Mouse (Mus musculus): ENCODE data around the gene Gpc3. TPM values are rescaled to one million over a fixed set of nuclear protein-coding genes. Genes with fewer than 3 reads are reported as not detected.
"Not testable (repeated sequence)": the region's sequence is repeated elsewhere in the genome, so short reads cannot be mapped to it uniquely, and the experiment has no call there.

The Gpc3 gene
- polyA plus RNA-seq, 1 experiment from 2014 or later = 58.4 TPM

DNA sequence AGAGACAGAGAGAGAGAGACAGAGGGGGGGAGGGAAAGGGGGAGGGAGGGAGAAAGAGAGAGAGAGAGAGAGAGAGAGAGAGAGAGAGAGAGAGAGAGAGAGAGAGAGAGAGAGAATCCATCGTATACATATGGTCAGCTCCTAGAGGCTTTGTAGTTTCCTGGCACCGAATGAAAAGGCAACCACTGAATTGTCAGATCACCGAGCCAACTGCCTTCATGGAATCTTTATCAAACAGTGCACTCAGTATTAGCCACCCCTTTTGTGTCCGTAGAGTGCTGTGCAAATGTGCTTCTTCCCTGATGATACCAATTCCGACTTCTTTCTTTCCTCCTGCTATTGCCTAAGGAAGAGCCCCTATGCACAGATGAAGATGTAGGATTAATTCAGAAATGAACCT, 246.9 kb downstream of the Gpc3 start:
- Histone ChIP-seq H3K36me3 (ENCODE audit: control insufficient read depth, insufficient read depth, low read length) (no peaks in the 10 kb centered on the region), H3K9ac (replicated peaks; ENCODE audit: low read length) (no peak overlapping the region), H3K27me3 (ENCODE audit: control insufficient read depth, insufficient read depth, low read length) (no peaks in the 10 kb centered on the region), H3K4me2 (ENCODE audit: low read length) (no peak overlapping the region), H3K4me3 (replicated peaks; ENCODE audit: low read depth, low read length) (no peak overlapping the region), H3K4me1 (ENCODE audit: control insufficient read depth, insufficient read depth, low read length) (no peaks in the 10 kb centered on the region), H3K27ac (replicated peaks; ENCODE audit: low read depth, low read length) (no peak overlapping the region), H3K9me3 (ENCODE audit: control insufficient read depth, low read length) (no peaks in the 10 kb centered on the region)
- WGBS = 34% methylated on average over 5 of the region's 5 CpGs
- ATAC-seq (ENCODE audit: low FRiP score, low TSS enrichment) = no peak
- DNase-seq = peak; percentile 44

DNA sequence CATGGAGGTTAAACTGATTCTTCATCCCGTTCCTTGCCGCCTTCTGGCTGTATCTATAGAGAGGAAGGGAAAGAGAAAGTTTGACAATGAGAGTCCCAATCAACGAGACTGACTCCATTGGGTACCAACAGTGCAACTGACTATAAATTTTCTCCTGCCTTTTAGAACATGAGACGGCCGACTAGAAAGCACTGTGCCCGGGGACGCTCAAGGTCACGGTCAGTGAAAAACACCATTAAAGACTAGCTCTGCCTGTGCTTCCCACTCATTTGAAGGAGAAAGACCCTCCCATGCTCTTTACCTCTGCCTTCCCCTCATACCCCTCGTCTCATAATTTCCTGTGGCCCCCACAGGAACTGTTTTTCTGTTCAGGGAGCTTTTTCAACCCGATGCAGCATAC, 248.0 kb downstream of the Gpc3 start:
- Histone ChIP-seq H3K27me3 (ENCODE audit: control insufficient read depth, insufficient read depth, low read length) (no peaks in the 10 kb centered on the region), H3K4me1 (ENCODE audit: control insufficient read depth, insufficient read depth, low read length) (no peaks in the 10 kb centered on the region), H3K36me3 (ENCODE audit: control insufficient read depth, insufficient read depth, low read length) (no peaks in the 10 kb centered on the region), H3K9me3 (ENCODE audit: control insufficient read depth, low read length) (no peaks in the 10 kb centered on the region), H3K9ac (replicated peaks; ENCODE audit: low read length) (no peak overlapping the region), H3K4me2 (ENCODE audit: low read length) (no peak overlapping the region), H3K27ac (replicated peaks; ENCODE audit: low read depth, low read length) (no peak overlapping the region), H3K4me3 (replicated peaks; ENCODE audit: low read depth, low read length) (no peak overlapping the region)
- 86% methylated on average over 10 of the region's 10 CpGs for WGBS
- ATAC-seq (ENCODE audit: low FRiP score, low TSS enrichment) (no peak), DNase-seq (no peak)

GRCm38 (mm10) chrX:52362241-52363011, 251.3 kb downstream of the Gpc3 start:
- no peak overlapping the region for H3K9ac ChIP-seq (replicated peaks; ENCODE audit: low read length)
- no peak for ATAC-seq (ENCODE audit: low FRiP score, low TSS enrichment)
- H3K27me3 ChIP-seq (ENCODE audit: control insufficient read depth, insufficient read depth, low read length) = no peaks in the 10 kb centered on the region
- H3K27ac ChIP-seq (replicated peaks; ENCODE audit: low read depth, low read length) = no peak overlapping the region
- 90% methylated on average over 4 of the region's 4 CpGs for WGBS
- no peaks in the 10 kb centered on the region for H3K9me3 ChIP-seq (ENCODE audit: control insufficient read depth, low read length)
- H3K36me3 ChIP-seq (ENCODE audit: control insufficient read depth, insufficient read depth, low read length) = no peaks in the 10 kb centered on the region
- DNase-seq = no peak
- H3K4me1 ChIP-seq (ENCODE audit: control insufficient read depth, insufficient read depth, low read length) = no peaks in the 10 kb centered on the region
- no peak overlapping the region for H3K4me2 ChIP-seq (ENCODE audit: low read length)
- no peak overlapping the region for H3K4me3 ChIP-seq (replicated peaks; ENCODE audit: low read depth, low read length)

- Histone ChIP-seq H3K27me3 (ENCODE audit: control insufficient read depth, insufficient read depth, low read length) (no peaks in the 10 kb centered on the region), H3K27ac (replicated peaks; ENCODE audit: low read depth, low read length) (no peak overlapping the region), H3K4me2 (ENCODE audit: low read length) (no peak overlapping the region), H3K36me3 (ENCODE audit: control insufficient read depth, insufficient read depth, low read length) (no peaks in the 10 kb centered on the region), H3K4me3 (replicated peaks; ENCODE audit: low read depth, low read length) (no peak overlapping the region), H3K4me1 (ENCODE audit: control insufficient read depth, insufficient read depth, low read length) (no peaks in the 10 kb centered on the region), H3K9ac (replicated peaks; ENCODE audit: low read length) (no peak overlapping the region), H3K9me3 (ENCODE audit: control insufficient read depth, low read length) (no peaks in the 10 kb centered on the region)
- ATAC-seq (ENCODE audit: low FRiP score, low TSS enrichment) = no peak
- 64% methylated on average over 4 of the region's 4 CpGs for WGBS
- DNase-seq = no peak
These were observed 260.8 kb downstream of the Gpc3 start for GRCm38 (mm10) chrX:52352981-52353380.

- not testable (repeated sequence) for H3K36me3 ChIP-seq (ENCODE audit: control insufficient read depth, insufficient read depth, low read length); H3K27me3 ChIP-seq (ENCODE audit: control insufficient read depth, insufficient read depth, low read length); H3K9ac ChIP-seq (replicated peaks; ENCODE audit: low read length); H3K27ac ChIP-seq (replicated peaks; ENCODE audit: low read depth, low read length); H3K4me3 ChIP-seq (replicated peaks; ENCODE audit: low read depth, low read length); ATAC-seq (ENCODE audit: low FRiP score, low TSS enrichment); H3K4me1 ChIP-seq (ENCODE audit: control insufficient read depth, insufficient read depth, low read length); DNase-seq; H3K9me3 ChIP-seq (ENCODE audit: control insufficient read depth, low read length); H3K4me2 ChIP-seq (ENCODE audit: low read length)
- 74% methylated on average over 5 of the region's 5 CpGs for WGBS
These were observed 263.1 kb downstream of the Gpc3 start for GRCm38 (mm10) chrX:52350631-52351030.

DNA sequence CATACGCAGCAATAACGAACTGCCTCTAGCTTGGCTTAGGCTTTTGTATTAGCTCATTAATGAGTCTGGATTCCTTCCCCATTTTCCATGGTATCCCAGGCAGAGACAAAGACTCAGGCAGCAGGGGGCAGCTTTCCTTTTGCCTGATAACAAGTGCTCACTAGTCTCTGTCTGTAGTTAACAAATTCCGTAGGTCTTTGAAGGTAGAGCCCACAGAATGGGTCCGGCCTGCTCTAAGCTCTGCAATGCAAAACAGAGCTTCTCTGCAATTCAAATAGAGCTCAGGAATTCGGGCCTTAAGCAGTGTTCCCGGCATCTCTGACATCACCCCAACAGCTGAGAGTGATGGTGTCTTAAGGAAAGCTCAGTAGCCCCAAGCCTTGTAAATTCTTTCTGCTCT, 265.0 kb downstream of the Gpc3 start:
- Histone ChIP-seq H3K36me3 (ENCODE audit: control insufficient read depth, insufficient read depth, low read length) (no peaks in the 10 kb centered on the region), H3K9ac (replicated peaks; ENCODE audit: low read length) (no peak overlapping the region), H3K4me2 (ENCODE audit: low read length) (no peak overlapping the region), H3K27me3 (ENCODE audit: control insufficient read depth, insufficient read depth, low read length) (no peaks in the 10 kb centered on the region), H3K4me1 (ENCODE audit: control insufficient read depth, insufficient read depth, low read length) (no peaks in the 10 kb centered on the region), H3K27ac (replicated peaks; ENCODE audit: low read depth, low read length) (no peak overlapping the region), H3K4me3 (replicated peaks; ENCODE audit: low read depth, low read length) (no peak overlapping the region), H3K9me3 (ENCODE audit: control insufficient read depth, low read length) (no peaks in the 10 kb centered on the region)
- 19% methylated on average over 6 of the region's 6 CpGs for WGBS
- DNase-seq (peak; percentile 28), ATAC-seq (ENCODE audit: low FRiP score, low TSS enrichment) (no peak)

DNA sequence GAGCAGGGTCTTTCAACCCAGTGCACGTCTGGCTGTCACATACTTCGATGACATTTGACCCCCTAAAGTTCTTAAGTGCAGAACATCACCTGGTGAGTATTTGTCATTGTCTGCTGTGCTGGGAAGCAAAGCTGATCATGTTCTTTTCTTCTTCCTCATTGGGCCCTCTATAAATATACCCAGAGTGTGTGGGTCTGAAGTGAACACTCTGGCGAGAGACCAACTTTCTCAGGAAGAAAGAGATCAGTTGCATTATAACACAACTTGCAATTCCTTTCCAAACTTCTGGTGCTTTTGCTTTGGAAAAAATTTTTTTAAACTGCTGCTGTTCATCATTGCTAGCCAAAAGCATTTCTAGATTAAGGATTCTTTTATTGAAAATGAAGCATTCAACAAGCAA, 269.7 kb downstream of the Gpc3 start:
- H3K27me3 ChIP-seq (ENCODE audit: control insufficient read depth, insufficient read depth, low read length) = no peaks in the 10 kb centered on the region
- 72% methylated on average over 3 of the region's 3 CpGs for WGBS
- H3K9me3 ChIP-seq (ENCODE audit: control insufficient read depth, low read length) = no peaks in the 10 kb centered on the region
- H3K4me2 ChIP-seq (ENCODE audit: low read length) = no peak overlapping the region
- no peak for ATAC-seq (ENCODE audit: low FRiP score, low TSS enrichment)
- H3K27ac ChIP-seq (replicated peaks; ENCODE audit: low read depth, low read length) = no peak overlapping the region
- H3K4me3 ChIP-seq (replicated peaks; ENCODE audit: low read depth, low read length) = no peak overlapping the region
- no peak for DNase-seq
- H3K9ac ChIP-seq (replicated peaks; ENCODE audit: low read length) = no peak overlapping the region
- no peaks in the 10 kb centered on the region for H3K36me3 ChIP-seq (ENCODE audit: control insufficient read depth, insufficient read depth, low read length)
- H3K4me1 ChIP-seq (ENCODE audit: control insufficient read depth, insufficient read depth, low read length) = no peaks in the 10 kb centered on the region

GRCm38 (mm10) chrX:52340251-52340650, 273.5 kb downstream of the Gpc3 start:
- Histone ChIP-seq H3K4me2 (ENCODE audit: low read length) (no peak overlapping the region), H3K9me3 (ENCODE audit: control insufficient read depth, low read length) (no peaks in the 10 kb centered on the region), H3K4me1 (ENCODE audit: control insufficient read depth, insufficient read depth, low read length) (no peaks in the 10 kb centered on the region), H3K9ac (replicated peaks; ENCODE audit: low read length) (no peak overlapping the region), H3K27ac (replicated peaks; ENCODE audit: low read depth, low read length) (no peak overlapping the region), H3K4me3 (replicated peaks; ENCODE audit: low read depth, low read length) (no peak overlapping the region), H3K36me3 (ENCODE audit: control insufficient read depth, insufficient read depth, low read length) (no peaks in the 10 kb centered on the region), H3K27me3 (ENCODE audit: control insufficient read depth, insufficient read depth, low read length) (no peaks in the 10 kb centered on the region)
- DNase-seq (peak; percentile 6), ATAC-seq (ENCODE audit: low FRiP score, low TSS enrichment) (no peak)
- 37% methylated on average over 3 of the region's 3 CpGs for WGBS

DNA sequence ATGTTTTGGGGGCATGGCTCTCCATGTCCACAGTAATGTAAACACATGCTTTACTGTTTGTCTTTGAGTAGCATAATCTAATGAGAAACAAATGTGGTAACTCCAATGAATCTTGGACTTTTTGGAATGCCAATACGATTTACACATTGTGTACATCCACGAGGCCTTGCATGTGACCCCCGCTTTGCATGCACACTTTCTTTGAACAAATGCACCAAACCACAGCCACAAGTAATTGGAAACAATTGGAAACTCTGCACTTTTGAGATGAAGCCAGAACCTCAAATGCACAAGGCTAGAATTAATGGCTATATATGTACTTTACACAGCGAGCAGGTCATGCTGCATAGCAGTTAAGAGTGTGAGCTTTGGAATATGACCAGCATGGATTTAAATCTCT, 292.0 kb downstream of the Gpc3 start:
- DNase-seq = no peak
- Histone ChIP-seq H3K27me3 (ENCODE audit: control insufficient read depth, insufficient read depth, low read length) (no peaks in the 10 kb centered on the region), H3K9ac (replicated peaks; ENCODE audit: low read length) (no peak overlapping the region), H3K4me3 (replicated peaks; ENCODE audit: low read depth, low read length) (no peak overlapping the region), H3K27ac (replicated peaks; ENCODE audit: low read depth, low read length) (no peak overlapping the region), H3K9me3 (ENCODE audit: control insufficient read depth, low read length) (no peaks in the 10 kb centered on the region), H3K4me2 (ENCODE audit: low read length) (no peak overlapping the region), H3K4me1 (ENCODE audit: control insufficient read depth, insufficient read depth, low read length) (no peaks in the 10 kb centered on the region), H3K36me3 (ENCODE audit: control insufficient read depth, insufficient read depth, low read length) (no peaks in the 10 kb centered on the region)
- no peak for ATAC-seq (ENCODE audit: low FRiP score, low TSS enrichment)
- WGBS = 89% methylated on average over 4 of the region's 4 CpGs

Data from midbrain, embryonic 14.5 days (tissue).